Mouse (Mus musculus): ENCODE measurements at regions not wholly inside any gene's neighbourhood (a gene's known extent, or its start where the extent isn't known, plus 50 kb on each side); places are given as distances from the start of the nearest gene placed in this dataset.
A peak's percentile ranks its signal among the peaks of the same experiment; 100 is the strongest.

DNA sequence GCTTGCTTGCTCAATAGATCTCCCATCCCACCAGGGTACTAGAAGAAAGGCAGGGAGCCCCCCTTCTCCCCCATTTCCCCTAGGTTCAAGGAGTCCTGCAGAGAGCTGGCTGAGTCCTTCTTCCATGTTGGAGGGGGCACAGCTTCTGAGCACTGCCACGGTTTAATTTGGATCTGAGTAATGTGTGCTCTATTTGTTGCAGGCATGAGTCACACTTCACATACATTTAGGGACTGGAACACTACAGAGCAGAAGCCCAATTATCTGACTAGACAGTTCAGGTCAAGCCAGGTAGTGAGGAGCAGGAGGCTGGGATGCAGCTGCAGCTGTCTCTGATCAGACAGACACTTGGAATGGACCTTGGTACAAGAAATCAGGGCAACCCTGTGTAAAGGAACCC lies 644.1 kb upstream of the Fam19a5 start:
- DNase-seq (ENCODE audit: low read depth, low spot score), result no peak

DNA sequence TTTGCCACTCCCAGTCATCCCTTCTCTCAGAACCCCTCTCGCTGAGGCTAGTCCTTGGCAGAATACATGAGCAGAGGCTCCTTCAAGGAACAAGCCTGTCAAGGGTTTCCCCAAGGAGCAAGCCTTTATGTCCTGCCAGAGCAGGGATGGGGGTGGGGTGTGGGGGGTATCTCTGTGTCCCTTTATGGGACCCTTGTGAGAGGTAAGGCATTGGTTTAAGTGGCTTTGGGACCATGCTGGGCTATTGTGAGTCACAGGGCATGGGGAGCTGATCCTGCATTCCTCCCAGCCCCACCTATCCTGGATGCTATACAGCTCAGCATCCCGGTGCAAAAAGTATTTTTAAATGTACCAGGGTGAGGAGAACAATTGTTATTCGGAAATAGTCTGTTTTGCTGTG lies 641.1 kb upstream of the Fam19a5 start:
- DNase-seq (ENCODE audit: low read depth, low spot score), result peak; percentile 81

GRCm38 (mm10) chr15:86913276-86913675 lies 630.8 kb upstream of the Fam19a5 start:
- no peak for DNase-seq (ENCODE audit: low read depth, low spot score)

DNA sequence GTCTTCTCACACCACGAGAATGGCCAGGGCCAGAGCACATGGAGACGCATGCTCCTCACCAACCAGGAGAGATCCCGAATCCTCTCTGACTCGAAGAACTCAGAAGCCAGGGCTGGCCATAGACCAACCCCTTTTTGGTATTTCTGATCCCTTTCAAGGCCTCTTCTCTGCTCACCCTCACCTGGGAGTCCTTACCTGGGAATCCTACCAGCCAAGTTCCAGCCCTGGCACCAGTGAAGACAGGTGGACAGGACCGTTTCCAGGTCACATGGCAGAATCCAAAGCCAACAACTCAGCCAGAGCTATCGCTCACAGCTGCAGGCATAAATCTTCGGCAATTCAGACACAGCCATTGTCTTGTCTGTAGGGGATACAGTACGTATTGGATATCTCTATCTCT lies 626.2 kb upstream of the Fam19a5 start:
- DNase-seq (ENCODE audit: low read depth, low spot score), result no peak

- DNase-seq (ENCODE audit: low read depth, low spot score), result no peak
Observed at GRCm38 (mm10) chr15:86919704-86920103, 624.4 kb upstream of the Fam19a5 start.

DNA sequence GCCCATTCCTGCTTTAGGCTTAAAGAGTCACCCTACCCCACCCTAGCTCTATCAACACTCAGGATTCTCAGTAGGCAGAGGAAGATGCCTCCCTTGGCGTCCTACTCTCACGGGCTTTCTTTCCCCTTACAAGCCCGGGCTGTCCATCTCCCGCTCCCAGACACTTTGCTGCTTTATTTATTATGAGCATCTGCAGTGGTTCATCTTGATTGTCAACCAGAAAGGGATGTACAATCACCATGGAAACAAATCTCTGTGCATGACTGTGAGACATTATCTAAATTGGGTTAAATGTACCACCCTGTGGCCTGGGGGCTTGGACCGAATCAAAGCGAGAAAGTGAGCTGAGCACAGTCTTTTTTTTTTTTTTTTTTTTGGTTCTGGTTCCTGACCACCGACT lies 623.9 kb upstream of the Fam19a5 start:
- no peak for DNase-seq (ENCODE audit: low read depth, low spot score)

DNA sequence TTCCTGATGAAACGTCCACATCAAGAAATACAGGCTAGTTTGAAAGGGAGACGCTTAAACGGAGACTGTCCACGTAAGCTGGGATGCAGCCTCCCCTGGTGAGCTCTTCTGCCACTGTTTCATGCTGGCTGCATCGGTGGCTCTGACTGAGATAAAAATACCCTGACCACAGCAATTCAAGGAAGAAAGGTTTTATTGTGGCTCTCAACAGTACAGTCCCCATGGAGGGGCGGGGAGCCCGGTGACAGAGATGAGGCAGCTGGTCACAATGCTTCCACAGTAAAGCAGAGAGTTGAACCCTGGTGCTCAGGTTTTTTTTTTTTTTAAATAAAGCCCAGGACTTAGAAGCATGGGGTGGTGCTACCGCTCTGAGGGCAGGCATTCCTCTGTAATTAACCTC lies 622.7 kb upstream of the Fam19a5 start:
- DNase-seq (ENCODE audit: low read depth, low spot score), result no peak

GRCm38 (mm10) chr15:86925081-86925749 lies 618.9 kb upstream of the Fam19a5 start:
- peak; percentile 30 for DNase-seq (ENCODE audit: low read depth, low spot score)

DNA sequence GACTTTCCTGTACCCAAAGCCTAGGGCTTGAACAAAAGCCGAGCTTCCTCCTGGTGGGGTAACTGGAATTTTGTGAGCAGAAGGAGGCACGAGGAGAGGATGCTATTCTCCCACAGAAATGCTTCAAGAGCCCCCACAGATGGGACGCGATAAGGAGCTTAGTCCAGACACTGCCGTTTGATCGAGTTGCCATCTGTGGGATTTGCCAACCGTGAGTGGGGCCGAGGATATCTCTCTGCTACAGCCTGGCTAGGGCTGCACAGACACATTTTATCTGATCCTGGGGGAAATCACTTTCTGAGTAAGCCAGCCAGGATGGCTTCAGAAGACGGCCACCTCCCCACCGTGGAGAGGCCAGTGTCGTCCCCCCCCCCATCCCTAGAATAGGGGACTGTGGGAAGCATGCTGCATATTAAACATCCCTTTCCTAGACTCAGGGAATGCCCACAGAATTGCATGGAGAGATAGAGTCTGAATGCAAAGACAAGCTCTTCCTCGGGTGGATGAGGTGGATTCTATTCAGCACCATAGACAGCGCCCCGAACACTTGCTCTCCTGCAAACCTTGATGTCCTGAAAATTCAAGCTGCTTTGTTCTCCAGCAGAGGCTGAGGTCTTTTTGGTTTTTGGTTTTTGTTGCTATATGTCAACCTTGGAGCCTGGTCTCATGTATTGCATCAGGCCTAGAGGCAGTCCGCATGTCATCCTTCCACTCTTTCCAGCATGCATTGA lies 611.6 kb upstream of the Fam19a5 start:
- peak; percentile 52 for DNase-seq (ENCODE audit: low read depth, low spot score)

GRCm38 (mm10) chr15:86937364-86937763 lies 606.7 kb upstream of the Fam19a5 start:
- DNase-seq (ENCODE audit: low read depth, low spot score), result no peak

- DNase-seq (ENCODE audit: low read depth, low spot score), result no peak
Observed at GRCm38 (mm10) chr15:86944529-86944928, 599.6 kb upstream of the Fam19a5 start.

DNA sequence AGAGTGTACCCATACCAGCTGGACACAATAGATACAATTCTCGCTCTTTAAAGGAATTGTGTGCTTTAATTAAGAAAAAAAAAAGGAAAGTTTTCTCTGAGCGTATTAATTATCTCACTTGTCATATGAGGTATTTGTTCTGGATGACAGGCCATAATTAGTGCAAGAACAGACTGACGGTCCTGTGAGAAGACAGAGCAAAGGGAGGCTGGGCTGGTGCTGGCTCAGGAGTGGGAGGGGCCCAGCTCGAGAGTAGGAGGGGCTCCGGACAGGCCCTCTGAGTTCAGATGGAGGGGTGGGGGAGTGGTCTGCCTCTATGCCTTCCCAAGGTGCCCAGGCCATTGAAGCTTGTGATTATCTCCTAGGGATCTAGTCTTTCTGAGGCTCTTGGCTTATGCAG lies 591.5 kb upstream of the Fam19a5 start:
- DNase-seq (ENCODE audit: low read depth, low spot score), result no peak

- DNase-seq (ENCODE audit: low read depth, low spot score), result no peak
Observed at GRCm38 (mm10) chr15:86957872-86958271, 586.2 kb upstream of the Fam19a5 start.

DNA sequence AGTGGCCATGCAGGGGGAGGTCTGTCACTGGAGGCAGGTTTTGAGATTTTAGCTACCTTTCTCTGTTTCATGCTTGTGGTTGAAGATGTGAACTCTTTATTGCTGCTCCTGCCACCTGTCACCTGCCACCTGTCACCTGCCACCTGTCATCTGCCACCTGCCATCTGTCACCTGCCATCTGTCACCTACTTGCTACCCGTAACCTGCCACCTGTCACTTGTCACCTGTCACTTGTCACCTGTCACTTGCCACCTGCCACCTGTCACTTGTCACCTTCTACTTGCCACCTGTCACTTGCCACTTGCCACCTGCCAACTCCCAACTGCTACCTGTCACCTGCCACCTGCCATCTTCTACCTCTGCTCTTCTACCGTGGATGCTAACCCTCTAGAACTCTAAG lies 581.2 kb upstream of the Fam19a5 start:
- DNase-seq (ENCODE audit: low read depth, low spot score), result no peak

GRCm38 (mm10) chr15:86963486-86963885 lies 580.6 kb upstream of the Fam19a5 start:
- DNase-seq (ENCODE audit: low read depth, low spot score), result no peak

GRCm38 (mm10) chr15:86971436-86971835 lies 572.7 kb upstream of the Fam19a5 start:
- DNase-seq (ENCODE audit: low read depth, low spot score), result no peak

DNA sequence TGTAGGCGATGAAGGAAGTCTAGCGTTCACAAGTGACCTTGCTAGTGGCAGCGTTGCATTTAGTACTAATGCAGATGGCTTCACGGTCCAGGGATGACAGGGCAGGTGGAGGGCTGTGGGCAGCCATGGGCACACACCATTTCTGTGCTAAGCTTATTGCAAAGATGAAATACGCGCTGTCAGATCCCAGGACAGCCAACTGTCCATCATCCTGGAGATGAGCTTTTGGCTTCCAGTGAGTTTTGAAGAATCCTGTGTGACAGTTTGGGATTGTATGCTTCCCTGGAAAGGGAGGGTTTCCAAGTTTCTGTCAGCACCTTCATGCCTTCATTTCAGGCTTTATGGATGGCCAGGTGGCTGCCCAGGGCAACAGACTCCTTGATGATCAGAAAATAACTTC lies 547.9 kb upstream of the Fam19a5 start:
- DNase-seq (ENCODE audit: low read depth, low spot score), result no peak

DNA sequence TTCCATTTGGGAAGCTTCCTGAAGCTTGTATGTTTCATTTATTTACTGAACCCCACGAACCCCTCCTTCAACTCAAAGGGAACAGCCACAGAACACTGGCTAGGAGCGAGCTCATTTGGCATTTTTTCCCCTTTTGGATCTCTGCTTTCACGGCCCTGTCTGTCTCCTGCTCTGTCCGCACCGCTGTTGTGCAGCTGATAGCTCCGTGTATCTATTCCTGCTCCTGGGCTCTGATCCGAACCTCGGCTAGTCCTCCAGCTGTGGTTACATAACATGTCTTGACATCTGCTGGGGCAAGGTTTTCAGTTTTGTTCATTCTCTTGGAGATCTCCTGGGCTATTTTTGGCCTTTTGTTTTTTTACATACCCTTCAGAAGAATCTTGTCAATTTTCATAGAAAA lies 525.1 kb upstream of the Fam19a5 start:
- no peak for DNase-seq (ENCODE audit: low read depth, low spot score)

GRCm38 (mm10) chr15:87045971-87046370 lies 498.1 kb upstream of the Fam19a5 start:
- no peak for DNase-seq (ENCODE audit: low read depth, low spot score)

DNA sequence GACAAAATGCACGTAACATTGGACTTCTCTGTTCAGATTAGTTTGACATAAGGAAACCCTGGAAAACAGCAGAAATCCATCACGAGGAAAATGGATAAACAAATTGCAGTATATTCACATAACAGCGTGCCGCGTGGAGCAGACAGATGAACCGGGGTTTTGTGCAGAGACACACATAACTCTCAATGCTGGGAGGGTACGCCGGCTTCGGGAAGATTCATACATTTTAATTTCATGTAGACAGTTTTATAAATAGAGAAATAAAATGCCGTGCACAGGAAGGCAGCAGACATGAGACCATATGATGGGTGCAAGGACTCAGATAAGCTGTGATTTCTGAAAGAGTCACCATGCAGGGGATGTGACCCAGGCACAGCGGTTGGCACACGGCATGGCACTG lies 489.9 kb upstream of the Fam19a5 start:
- no peak for DNase-seq (ENCODE audit: low read depth, low spot score)

GRCm38 (mm10) chr15:87064890-87065289 lies 479.2 kb upstream of the Fam19a5 start:
- no peak for DNase-seq (ENCODE audit: low read depth, low spot score)

GRCm38 (mm10) chr15:87068261-87068660 lies 475.8 kb upstream of the Fam19a5 start:
- no peak for DNase-seq (ENCODE audit: low read depth, low spot score)

DNA sequence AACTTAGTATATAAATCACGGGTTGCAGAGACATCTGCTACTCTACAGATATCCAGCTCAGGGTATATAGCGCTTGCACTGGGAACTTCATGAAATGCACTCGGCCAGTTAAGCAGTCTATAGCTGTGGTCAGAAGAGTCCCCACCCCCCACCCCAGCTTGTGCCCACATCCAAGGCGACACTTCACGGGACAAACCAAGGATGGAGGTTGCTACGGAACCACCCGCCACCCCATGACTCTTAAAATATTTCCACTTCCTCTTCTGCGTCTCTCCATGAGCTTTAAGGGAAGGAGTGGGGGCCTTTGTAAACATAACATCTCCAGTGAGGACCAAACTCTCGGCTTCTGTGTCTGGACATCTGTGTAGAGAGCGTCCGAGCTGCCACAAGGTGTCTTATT lies 469.5 kb upstream of the Fam19a5 start:
- no peak for DNase-seq (ENCODE audit: low read depth, low spot score)

Data from R1 (cell line).